Mouse (Mus musculus) thymus, adult 2 months (tissue): ENCODE measurements around the gene Gm17387. TPM values are rescaled to one million over a fixed set of nuclear protein-coding genes. Genes with fewer than 3 reads are reported as not detected.

Experiments
- DNase-seq: peaks from one replicate; pipeline ENCODE4 v3.0.0; 2021
- H3K27ac ChIP-seq: fragments of 200-500 bp; 2 replicates; pipeline ENCODE4 v1.5.1; 2012; ENCODE audit warnings: low read length, control low read depth; ENCODE audit not compliant: control insufficient read depth, insufficient read depth
- H3K27me3 ChIP-seq: fragments of 200-500 bp; 2 replicates; pipeline ENCODE4 v1.6.1; 2012; ENCODE audit warnings: mild to moderate bottlenecking, low read length, moderate library complexity, mixed read lengths; ENCODE audit not compliant: control insufficient read depth, insufficient read depth
- H3K36me3 ChIP-seq: fragments of 200-500 bp; 2 replicates; pipeline ENCODE4 v1.6.1; 2012; ENCODE audit warnings: mild to moderate bottlenecking, low read length, moderate library complexity; ENCODE audit not compliant: control insufficient read depth, insufficient read depth
- H3K4me1 ChIP-seq: fragments of 200-500 bp; replicated peaks from 2 replicates; pipeline ENCODE4 v1.6.1; 2012; ENCODE audit warnings: low read length; ENCODE audit not compliant: control insufficient read depth, insufficient read depth
- H3K4me3 ChIP-seq: fragments of 200-500 bp; 2 replicates; pipeline ENCODE4 v1.5.1; 2012; ENCODE audit warnings: mild to moderate bottlenecking, low read length, control low read depth, moderate library complexity; ENCODE audit not compliant: control insufficient read depth, insufficient read depth
- CTCF ChIP-seq: fragments of 200-500 bp; IDR thresholded peaks from 2 replicates; pipeline ENCODE4 v1.5.1; 2012; ENCODE audit warnings: mild to moderate bottlenecking, control low read depth, low read length, moderate library complexity, borderline replicate concordance; ENCODE audit not compliant: control insufficient read depth, poor library complexity, insufficient read depth; ENCODE audit errors: extremely low read depth
- POLR2A ChIP-seq: fragments of 200-500 bp; IDR thresholded peaks from 2 replicates; pipeline ENCODE4 v1.6.1; 2012; ENCODE audit warnings: mild to moderate bottlenecking, low read length, control low read depth, moderate library complexity; ENCODE audit not compliant: control insufficient read depth, poor library complexity, insufficient read depth; ENCODE audit errors: extremely low read depth
- WGBS: fragments of 180-500 bp; shearing (Covaris S2); methylation state at CpG from one replicate; pipeline ENCODE4 v1.1.7; 2018; 5-methylcytosine and 5-hydroxymethylcytosine counted together
- polyA plus RNA-seq: library from polyadenylated mRNA; depleted of rRNA; stranded (reverse); fragments of >200 nt; gene quantifications from 2 replicates; pipeline ENCODE4 v1.2.3, GENCODE M21; 2012

The Gm17387 gene
- polyA plus RNA-seq, 1 experiment, result not detected

DNA sequence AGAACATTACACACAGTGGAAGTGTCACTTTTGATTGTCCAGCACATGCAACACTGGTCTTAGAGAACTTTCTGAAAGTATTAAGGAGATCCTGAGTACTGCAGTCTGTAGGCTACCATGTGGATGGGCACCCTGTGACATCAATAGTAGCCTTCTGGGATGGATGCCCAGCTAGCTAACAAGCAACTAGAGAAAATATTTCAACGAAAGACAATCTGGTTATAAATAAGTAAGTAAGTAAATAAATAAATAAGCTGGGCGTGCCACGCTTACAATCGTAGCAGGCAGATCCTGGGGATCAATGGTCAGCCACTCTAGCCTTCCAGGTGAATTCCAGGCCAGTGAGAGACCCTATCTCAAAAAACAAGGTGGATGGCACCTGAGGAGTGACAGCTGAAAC, 23.1 kb downstream of the Gm17387 start:
- peaks cover 15% of the 10 kb centered on the region for H3K4me1 ChIP-seq
- WGBS, result 96% methylated on average over 4 of the region's 4 CpGs
- no peak for DNase-seq
- H3K27me3 ChIP-seq, result no peaks in the 10 kb centered on the region
- no peak overlapping the region for H3K27ac ChIP-seq
- H3K36me3 ChIP-seq, result no peaks in the 10 kb centered on the region
- H3K4me3 ChIP-seq, result no peak overlapping the region
- TF ChIP-seq POLR2A, result no peak
- no peak for TF ChIP-seq CTCF

- no peak for DNase-seq
- Histone ChIP-seq H3K27me3 (no peaks in the 10 kb centered on the region), H3K36me3 (no peaks in the 10 kb centered on the region), H3K4me3 (no peak overlapping the region), H3K4me1 (peaks cover 11% of the 10 kb centered on the region), H3K27ac (no peak overlapping the region)
- WGBS, result 88% methylated on average over 2 of the region's 2 CpGs
- TF ChIP-seq CTCF, result no peak
- TF ChIP-seq POLR2A, result no peak
Observed at GRCm38 (mm10) chr7:141052421-141052820, 23.5 kb downstream of the Gm17387 start.

DNA sequence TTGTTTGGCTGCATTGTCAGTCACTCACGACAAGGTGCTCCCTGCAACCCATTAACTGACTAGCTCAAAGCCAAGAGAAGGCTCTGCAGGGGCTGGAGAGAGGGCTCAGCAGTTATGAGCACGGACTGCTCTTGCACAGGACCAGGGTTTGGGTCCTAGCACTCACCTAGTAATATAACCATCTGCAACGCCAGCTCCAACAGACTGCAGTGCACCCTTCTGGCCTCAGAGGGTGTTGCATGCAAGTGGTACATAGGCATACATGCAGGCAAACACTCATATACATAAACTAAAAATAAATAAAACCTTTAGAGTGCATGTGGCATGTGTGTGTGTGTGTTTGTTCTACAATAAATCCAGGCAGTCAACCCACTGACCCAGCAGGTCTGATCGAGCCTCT, 26.9 kb downstream of the Gm17387 start:
- 93% methylated on average over 4 of the region's 4 CpGs for WGBS
- peaks cover 10% of the 10 kb centered on the region for H3K4me1 ChIP-seq
- H3K36me3 ChIP-seq, result no peaks in the 10 kb centered on the region
- H3K4me3 ChIP-seq, result no peak overlapping the region
- TF ChIP-seq POLR2A, result no peak
- TF ChIP-seq CTCF, result no peak
- H3K27me3 ChIP-seq, result peaks cover 2% of the 10 kb centered on the region; the same call in 1 of the 2 replicates
- no peak overlapping the region for H3K27ac ChIP-seq
- DNase-seq, result no peak

- Histone ChIP-seq H3K27me3 (peaks cover 6% of the 10 kb centered on the region; the same call in 1 of the 2 replicates), H3K4me1 (peaks cover 14% of the 10 kb centered on the region), H3K4me3 (no peak overlapping the region), H3K27ac (no peak overlapping the region), H3K36me3 (no peaks in the 10 kb centered on the region)
- 89% methylated on average over 6 of the region's 6 CpGs for WGBS
- no peak for DNase-seq
- TF ChIP-seq CTCF (no peak), POLR2A (no peak)
Observed at GRCm38 (mm10) chr7:141056976-141057375, 28.0 kb downstream of the Gm17387 start.

GRCm38 (mm10) chr7:141057541-141057940, 28.6 kb downstream of the Gm17387 start:
- WGBS, result 97% methylated on average over 1 of the region's 1 CpGs
- no peak for DNase-seq
- Histone ChIP-seq H3K4me1 (peaks cover 14% of the 10 kb centered on the region), H3K4me3 (no peak overlapping the region), H3K27me3 (peaks cover 6% of the 10 kb centered on the region; the same call in 1 of the 2 replicates), H3K27ac (no peak overlapping the region), H3K36me3 (no peaks in the 10 kb centered on the region)
- TF ChIP-seq POLR2A (no peak), CTCF (no peak)

DNA sequence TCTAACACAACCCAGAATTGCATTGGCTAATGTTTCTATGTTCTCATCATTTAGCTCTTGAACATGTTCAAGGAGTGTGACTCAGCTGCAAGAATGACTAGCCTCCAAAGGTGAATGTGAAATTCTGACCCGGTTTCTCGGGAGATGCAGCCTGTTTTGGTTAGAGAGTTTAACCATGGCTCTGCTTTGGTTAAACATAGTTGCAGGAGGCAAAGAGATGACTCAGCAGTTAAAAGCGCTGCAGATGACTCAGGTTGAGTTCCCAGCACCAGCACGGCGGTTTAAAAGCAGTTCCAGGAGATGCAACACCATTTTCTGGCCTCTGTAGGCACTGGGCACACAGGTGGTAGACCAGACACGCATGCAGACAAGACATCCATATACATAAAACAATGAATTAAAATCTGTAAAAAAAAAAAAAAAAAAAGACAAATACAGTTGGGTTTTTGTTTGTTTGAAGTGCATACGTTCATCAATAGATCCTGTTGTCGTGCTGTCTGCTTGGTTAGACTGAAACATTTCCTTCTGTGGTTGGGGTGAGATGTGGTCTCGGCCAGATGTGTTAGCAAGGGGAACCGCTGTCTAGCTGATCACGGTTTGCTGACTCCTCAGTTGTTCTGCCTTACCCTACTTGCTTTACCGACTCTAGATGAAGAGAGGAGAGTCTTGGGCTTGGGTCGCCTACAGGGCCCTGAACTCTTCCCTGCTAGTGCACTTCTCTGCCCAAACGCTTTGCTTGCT, 29.8 kb downstream of the Gm17387 start:
- Histone ChIP-seq H3K36me3 (no peaks in the 10 kb centered on the region), H3K4me1 (peaks cover 16% of the 10 kb centered on the region), H3K4me3 (no peak overlapping the region), H3K27ac (no peak overlapping the region), H3K27me3 (peaks cover 6% of the 10 kb centered on the region; the same call in 1 of the 2 replicates)
- no peak for DNase-seq
- WGBS, result 25% methylated on average over 14 of the region's 14 CpGs
- TF ChIP-seq POLR2A (no peak), CTCF (no peak)
